Mouse (Mus musculus): ENCODE measurements around the gene Cfdp1. TPM values are rescaled to one million over a fixed set of nuclear protein-coding genes. Genes with fewer than 3 reads are reported as not detected.
A peak's percentile ranks its signal among the peaks of the same experiment; 100 is the strongest.

The Cfdp1 gene
- polyA plus RNA-seq, 1 experiment, result 60.6 TPM

- Histone ChIP-seq H3K4me1 (ENCODE audit: control insufficient read depth, insufficient read depth, insufficient read length, low read length) (peaks cover 62% of the 10 kb centered on the region), H3K4me3 (ENCODE audit: insufficient read depth, low read depth, low read length) (no peak overlapping the region), H3K27ac (replicated peaks; ENCODE audit: low read depth, low read length) (peak overlapping the region; percentile 45; the same call in 1 of the 2 replicates)
Observed at GRCm38 (mm10) chr8:111738867-111739266, 115.2 kb downstream of the Cfdp1 start.

- H3K27ac ChIP-seq (replicated peaks; ENCODE audit: low read depth, low read length), result peak overlapping the region; percentile 93
- H3K4me1 ChIP-seq (ENCODE audit: control insufficient read depth, insufficient read depth, insufficient read length, low read length), result peaks cover 61% of the 10 kb centered on the region
- H3K4me3 ChIP-seq (ENCODE audit: insufficient read depth, low read depth, low read length), result no peak overlapping the region
Observed at GRCm38 (mm10) chr8:111736321-111736720, 117.8 kb downstream of the Cfdp1 start.

GRCm38 (mm10) chr8:111735791-111736190 is 118.3 kb downstream of the Cfdp1 start:
- peak overlapping the region; percentile 93 for H3K27ac ChIP-seq (replicated peaks; ENCODE audit: low read depth, low read length)
- peaks cover 61% of the 10 kb centered on the region for H3K4me1 ChIP-seq (ENCODE audit: control insufficient read depth, insufficient read depth, insufficient read length, low read length)
- peak overlapping the region; percentile 2; the same call in 1 of the 2 replicates for H3K4me3 ChIP-seq (ENCODE audit: insufficient read depth, low read depth, low read length)

GRCm38 (mm10) chr8:111735335-111735761 is 118.7 kb downstream of the Cfdp1 start:
- Histone ChIP-seq H3K4me1 (ENCODE audit: control insufficient read depth, insufficient read depth, insufficient read length, low read length) (peaks cover 60% of the 10 kb centered on the region), H3K27ac (replicated peaks; ENCODE audit: low read depth, low read length) (peak overlapping the region; percentile 94), H3K4me3 (ENCODE audit: insufficient read depth, low read depth, low read length) (peak overlapping the region; percentile 47)

- Histone ChIP-seq H3K4me1 (ENCODE audit: control insufficient read depth, insufficient read depth, insufficient read length, low read length) (peaks cover 60% of the 10 kb centered on the region), H3K4me3 (ENCODE audit: insufficient read depth, low read depth, low read length) (peak overlapping the region; percentile 47), H3K27ac (replicated peaks; ENCODE audit: low read depth, low read length) (peak overlapping the region; percentile 94)
Observed at GRCm38 (mm10) chr8:111734244-111734960, 119.7 kb downstream of the Cfdp1 start.

DNA sequence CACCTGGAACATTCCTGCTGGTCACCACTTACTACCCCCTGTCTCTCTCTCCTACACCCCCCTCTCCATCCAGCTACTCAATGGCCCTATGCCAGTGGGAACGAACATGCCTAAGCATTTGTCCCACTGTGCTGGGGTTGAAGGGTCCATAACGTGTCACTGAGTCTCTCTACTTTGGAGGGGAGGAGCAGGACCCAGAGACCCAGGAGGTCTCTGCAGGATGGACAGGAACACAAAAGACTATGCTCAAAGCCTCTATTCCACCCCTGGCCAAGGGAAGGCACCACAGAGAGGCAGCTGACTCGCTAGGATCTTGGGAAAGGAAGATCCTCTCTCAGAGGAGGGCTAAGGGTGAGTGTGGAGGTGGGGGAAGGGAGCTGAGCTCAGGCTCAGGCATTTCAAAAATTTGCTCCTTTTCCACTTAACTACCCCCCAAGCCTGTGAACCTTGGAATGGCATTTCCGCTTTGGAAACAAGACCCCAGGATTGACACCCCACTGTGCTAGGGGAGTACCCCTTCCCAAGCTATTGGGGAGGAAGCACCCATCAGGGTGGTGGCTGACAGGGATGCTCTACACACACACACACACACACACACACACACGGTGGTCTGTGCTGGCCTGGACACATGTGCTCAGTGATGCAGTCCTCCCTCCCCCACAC is 120.4 kb downstream of the Cfdp1 start:
- peaks cover 60% of the 10 kb centered on the region for H3K4me1 ChIP-seq (ENCODE audit: control insufficient read depth, insufficient read depth, insufficient read length, low read length)
- 0 out of 2 replicates have a peak overlapping the region, but pooled peaks have one; percentile 2 for H3K4me3 ChIP-seq (ENCODE audit: insufficient read depth, low read depth, low read length)
- peak overlapping the region; percentile 94 for H3K27ac ChIP-seq (replicated peaks; ENCODE audit: low read depth, low read length)

DNA sequence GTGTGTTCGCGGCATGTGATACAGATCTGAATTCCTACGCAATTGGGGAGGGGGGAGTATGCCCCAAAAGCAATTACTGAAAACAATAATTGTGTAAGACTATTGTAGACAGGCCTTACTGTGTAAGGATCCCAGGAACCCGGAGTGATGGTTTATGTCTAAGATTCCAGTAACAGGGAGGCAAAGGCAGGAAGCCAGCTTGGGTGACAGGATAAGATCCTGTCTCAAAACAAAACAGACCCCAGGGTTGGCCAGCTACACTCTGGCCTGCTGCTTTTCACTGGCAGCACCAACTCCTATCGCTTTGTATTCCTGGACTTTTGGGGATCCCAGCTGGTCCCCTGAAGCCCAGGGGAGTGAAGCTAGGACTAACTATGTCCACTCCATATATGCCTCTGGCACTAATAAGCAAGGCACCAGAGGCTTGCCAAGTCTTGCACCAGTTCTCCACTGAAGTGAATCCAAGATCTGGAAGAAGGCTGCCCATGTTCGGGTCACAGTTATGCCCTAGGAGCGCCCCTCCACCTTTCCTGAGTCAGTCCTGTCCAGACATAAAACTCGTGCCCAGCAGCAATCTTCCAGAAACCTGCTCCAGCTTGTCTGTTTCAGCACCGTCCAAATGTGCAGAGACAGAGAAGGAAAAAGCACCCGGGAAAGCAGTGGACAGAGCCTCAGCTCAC is 121.5 kb downstream of the Cfdp1 start:
- Histone ChIP-seq H3K4me1 (ENCODE audit: control insufficient read depth, insufficient read depth, insufficient read length, low read length) (peaks cover 69% of the 10 kb centered on the region), H3K4me3 (ENCODE audit: insufficient read depth, low read depth, low read length) (peak overlapping the region; percentile 51), H3K27ac (replicated peaks; ENCODE audit: low read depth, low read length) (peak overlapping the region; percentile 94)

DNA sequence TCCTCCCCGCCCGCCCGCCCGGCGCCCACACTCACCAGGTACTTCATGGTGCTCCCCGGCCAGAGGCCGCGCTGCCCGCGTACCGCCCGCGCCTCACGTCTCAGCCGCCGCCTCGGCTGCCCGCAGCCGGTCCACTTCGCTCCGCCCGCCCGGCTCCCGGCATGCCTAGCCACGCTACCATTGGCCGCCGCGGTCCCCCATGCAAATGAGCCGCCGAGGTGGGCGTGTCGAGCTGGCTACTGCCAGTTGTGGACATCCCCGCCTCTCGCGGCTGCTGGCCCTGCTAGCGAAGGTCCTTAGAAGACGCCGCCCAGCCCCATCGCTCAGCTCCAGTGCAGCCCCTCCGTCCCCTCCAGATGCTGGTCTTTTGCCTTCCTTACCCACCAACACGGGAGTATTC is 122.1 kb downstream of the Cfdp1 start:
- H3K4me1 ChIP-seq (ENCODE audit: control insufficient read depth, insufficient read depth, insufficient read length, low read length), result peaks cover 74% of the 10 kb centered on the region
- peak overlapping the region; percentile 67 for H3K4me3 ChIP-seq (ENCODE audit: insufficient read depth, low read depth, low read length)
- peak overlapping the region; percentile 94 for H3K27ac ChIP-seq (replicated peaks; ENCODE audit: low read depth, low read length)

GRCm38 (mm10) chr8:111731231-111731977 is 122.7 kb downstream of the Cfdp1 start:
- peak overlapping the region; percentile 62 for H3K27ac ChIP-seq (replicated peaks; ENCODE audit: low read depth, low read length)
- H3K4me3 ChIP-seq (ENCODE audit: insufficient read depth, low read depth, low read length), result peak overlapping the region; percentile 67
- H3K4me1 ChIP-seq (ENCODE audit: control insufficient read depth, insufficient read depth, insufficient read length, low read length), result peaks cover 77% of the 10 kb centered on the region

DNA sequence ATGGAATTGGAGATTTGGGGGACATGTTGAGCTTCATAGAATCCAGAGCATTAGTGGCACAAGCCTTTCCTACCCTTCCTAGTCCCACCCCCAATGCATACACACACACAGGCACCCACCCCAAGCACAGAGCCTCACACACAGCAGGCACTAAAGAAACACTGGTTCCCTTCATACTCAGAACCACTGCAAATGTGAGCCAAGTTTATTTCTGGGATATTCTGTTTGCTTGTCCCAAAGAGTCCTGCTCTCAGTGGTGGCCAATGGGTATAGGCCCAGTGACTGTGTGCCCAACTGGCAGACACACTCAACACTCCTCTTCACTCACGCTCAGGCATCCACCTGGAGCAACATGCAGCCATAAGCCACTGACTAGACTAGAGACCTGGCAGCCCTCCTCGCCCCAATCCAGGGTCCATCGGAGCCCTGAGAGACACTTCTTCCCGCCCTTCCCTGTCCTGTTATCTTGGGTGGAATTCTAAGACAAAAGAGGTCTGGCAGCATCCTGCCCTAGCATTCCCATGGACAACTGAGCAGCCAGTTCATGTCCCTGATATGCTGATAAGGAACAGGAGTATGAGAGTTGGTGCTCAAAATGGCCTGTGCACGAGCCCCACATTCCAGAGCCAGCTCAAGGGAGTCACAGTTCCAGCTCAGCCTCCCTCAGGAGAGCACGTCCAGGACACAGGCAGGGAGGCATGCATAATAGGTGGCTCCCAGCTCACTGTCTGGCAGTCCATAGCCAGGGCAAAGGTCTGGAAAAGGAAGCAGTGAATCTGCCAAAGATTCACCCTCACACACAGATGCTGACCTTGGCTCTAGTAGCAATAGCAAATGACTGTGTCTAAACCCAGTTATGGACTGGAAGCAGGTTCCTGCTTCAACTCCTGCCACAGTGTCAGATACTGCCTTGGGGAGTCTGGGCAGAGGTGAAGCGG is 124.6 kb downstream of the Cfdp1 start:
- Histone ChIP-seq H3K27ac (replicated peaks; ENCODE audit: low read depth, low read length) (peak overlapping the region; percentile 62), H3K4me1 (ENCODE audit: control insufficient read depth, insufficient read depth, insufficient read length, low read length) (peaks cover 82% of the 10 kb centered on the region), H3K4me3 (ENCODE audit: insufficient read depth, low read depth, low read length) (no peak overlapping the region)

DNA sequence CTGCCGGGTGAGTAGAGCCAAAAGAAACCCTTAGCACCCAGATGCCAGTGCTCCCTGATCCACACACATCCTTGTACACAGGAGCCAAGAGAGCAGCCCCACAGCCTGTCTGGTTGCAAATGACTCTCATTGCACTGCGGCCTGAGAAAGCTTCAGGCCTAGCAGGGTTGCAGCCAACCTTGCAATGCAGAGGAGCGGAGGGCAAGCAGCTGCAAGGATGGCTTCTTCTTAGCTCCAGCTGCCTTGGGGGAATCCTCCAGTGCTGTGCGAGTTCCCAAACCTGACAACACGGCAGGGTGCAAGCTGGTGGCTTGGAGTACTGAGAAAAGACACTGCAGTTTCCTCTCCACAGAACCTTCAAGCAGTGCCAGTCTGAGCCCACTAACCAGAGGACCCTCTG is 125.6 kb downstream of the Cfdp1 start:
- peaks cover 77% of the 10 kb centered on the region for H3K4me1 ChIP-seq (ENCODE audit: control insufficient read depth, insufficient read depth, insufficient read length, low read length)
- peak overlapping the region; percentile 62; the same call in 1 of the 2 replicates for H3K27ac ChIP-seq (replicated peaks; ENCODE audit: low read depth, low read length)
- no peak overlapping the region for H3K4me3 ChIP-seq (ENCODE audit: insufficient read depth, low read depth, low read length)

GRCm38 (mm10) chr8:111727553-111727952 is 126.5 kb downstream of the Cfdp1 start:
- H3K4me1 ChIP-seq (ENCODE audit: control insufficient read depth, insufficient read depth, insufficient read length, low read length), result peaks cover 67% of the 10 kb centered on the region
- no peak overlapping the region for H3K4me3 ChIP-seq (ENCODE audit: insufficient read depth, low read depth, low read length)
- peak overlapping the region; percentile 93 for H3K27ac ChIP-seq (replicated peaks; ENCODE audit: low read depth, low read length)

DNA sequence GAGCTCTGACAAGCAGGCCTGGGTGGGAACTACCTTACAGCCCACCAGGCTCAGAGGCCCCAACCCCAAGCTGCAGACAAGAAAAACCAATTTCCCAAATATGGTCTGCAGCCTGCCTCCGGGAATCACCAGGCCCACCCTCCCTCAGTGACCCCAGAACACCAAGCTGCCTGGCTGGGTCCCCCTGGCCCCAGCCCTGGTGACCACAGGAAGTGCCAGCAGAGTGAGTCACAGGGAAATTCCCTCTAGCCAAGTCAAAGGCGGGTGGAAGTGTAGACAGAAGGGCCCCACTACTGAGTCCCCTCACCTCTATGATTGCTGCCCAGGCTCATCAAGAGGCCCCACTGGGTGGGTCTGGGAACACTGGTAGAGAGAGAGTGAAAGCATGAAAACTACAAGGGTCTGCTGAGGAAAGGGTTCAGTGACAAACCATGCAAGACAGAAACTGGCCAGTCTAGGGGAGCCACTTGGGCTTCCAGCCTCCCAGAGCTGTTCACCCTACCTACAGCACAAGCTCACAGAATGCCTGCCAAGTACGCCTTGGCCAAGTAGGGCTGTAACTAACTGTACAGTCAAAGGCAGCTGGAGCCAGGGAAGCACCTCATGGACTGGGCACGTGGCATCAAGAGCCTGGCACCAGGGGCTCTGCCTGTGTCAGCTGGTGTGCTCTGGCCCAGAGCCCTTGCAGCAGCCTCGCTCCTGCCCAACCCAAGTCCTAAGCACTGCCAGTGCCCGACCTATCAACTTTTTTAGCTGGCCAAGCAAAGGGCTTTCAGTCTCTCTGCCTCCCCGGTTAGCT is 127.8 kb downstream of the Cfdp1 start:
- H3K4me1 ChIP-seq (ENCODE audit: control insufficient read depth, insufficient read depth, insufficient read length, low read length), result peaks cover 66% of the 10 kb centered on the region
- no peak overlapping the region for H3K4me3 ChIP-seq (ENCODE audit: insufficient read depth, low read depth, low read length)
- H3K27ac ChIP-seq (replicated peaks; ENCODE audit: low read depth, low read length), result peak overlapping the region; percentile 93

Measured in brown adipose tissue, adult 24 weeks (tissue).